Mouse (Mus musculus): ENCODE results near the gene Ubp1.

DNA sequence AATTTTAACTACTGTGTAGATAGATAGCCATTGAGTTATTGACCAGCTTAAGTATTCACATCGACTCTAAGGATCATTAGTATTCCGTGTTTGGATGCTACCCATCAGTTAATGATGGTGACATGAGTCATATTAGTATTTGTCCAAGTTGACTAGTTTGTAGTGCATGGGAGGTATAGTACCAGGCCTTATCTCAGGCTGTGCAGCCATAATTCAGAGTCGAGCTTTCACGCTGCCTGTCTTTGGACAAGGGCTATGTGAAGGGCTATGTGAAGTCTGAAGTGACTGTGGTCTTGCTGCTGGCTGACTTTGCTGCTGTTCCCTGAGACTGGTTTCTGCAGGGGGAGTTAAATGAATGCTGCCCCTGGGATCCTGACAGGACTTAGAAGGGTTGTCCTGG is 27.0 kb downstream of the Ubp1 start:
- TF ChIP-seq CTCF (IDR thresholded peaks at IDR 0.05) (no peak), EP300 (IDR thresholded peaks at IDR 0.05) (no peak)

Data from lung, postnatal 0 days (tissue).